Mouse (Mus musculus): ENCODE results near the gene Itm2c.

Gene Itm2c

GRCm38 (mm10) chr1:85933631-85934465 lies 39.8 kb downstream of the Itm2c start:
- DNase-seq (ENCODE audit: low spot score in 2 of 2) = no peak

GRCm38 (mm10) chr1:85934560-85934959 lies 40.5 kb downstream of the Itm2c start:
- no peak for DNase-seq (ENCODE audit: low spot score in 2 of 2)

- no peak for DNase-seq (ENCODE audit: low spot score in 2 of 2)
Measured at GRCm38 (mm10) chr1:85935148-85935852, 41.2 kb downstream of the Itm2c start.

GRCm38 (mm10) chr1:85936265-85936664 lies 42.2 kb downstream of the Itm2c start:
- DNase-seq (ENCODE audit: low spot score in 2 of 2) = no peak

- no peak for DNase-seq (ENCODE audit: low spot score in 2 of 2)
Measured at GRCm38 (mm10) chr1:85937323-85937722, 43.2 kb downstream of the Itm2c start.

GRCm38 (mm10) chr1:85942318-85942717 lies 48.2 kb downstream of the Itm2c start:
- no peak for DNase-seq (ENCODE audit: low spot score in 2 of 2)

- DNase-seq (ENCODE audit: low spot score in 2 of 2) = no peak
Measured at GRCm38 (mm10) chr1:85949085-85949684, 55.1 kb downstream of the Itm2c start.

- no peak for DNase-seq (ENCODE audit: low spot score in 2 of 2)
Measured at GRCm38 (mm10) chr1:85955150-85955549, 61.1 kb downstream of the Itm2c start.

GRCm38 (mm10) chr1:85957290-85957689 lies 63.2 kb downstream of the Itm2c start:
- DNase-seq (ENCODE audit: low spot score in 2 of 2) = no peak

GRCm38 (mm10) chr1:85957942-85958619 lies 64.0 kb downstream of the Itm2c start:
- DNase-seq (ENCODE audit: low spot score in 2 of 2) = no peak
